Mouse (Mus musculus): Measurements from ENCODE around the gene Cabp1. TPM values are rescaled to one million over a fixed set of nuclear protein-coding genes. Genes with fewer than 3 reads are reported as not detected.

Gene Cabp1
- polyA plus RNA-seq, 1 experiment, result not detected

GRCm38 (mm10) chr5:115204562-115205311, 10.6 kb upstream of the Cabp1 start:
- no peak overlapping the region for H3K4me3 ChIP-seq (replicated peaks; ENCODE audit: control insufficient read depth, low read depth, low read length)
- under 1% methylated on average over 31 of the region's 31 CpGs for WGBS
- H3K27ac ChIP-seq (ENCODE audit: control insufficient read depth, insufficient read depth, low read depth, low read length, poor library complexity), result no peak overlapping the region
- TF ChIP-seq POLR2A (IDR thresholded peaks at IDR 0.05; ENCODE audit: borderline replicate concordance, control insufficient read depth, low read depth, low read length) (no peak), CTCF (IDR thresholded peaks at IDR 0.05; ENCODE audit: control insufficient read depth, insufficient read depth, low read length) (no peak)
- no peaks in the 10 kb centered on the region for H3K4me1 ChIP-seq (ENCODE audit: control insufficient read depth, insufficient read depth, low read length)

- WGBS, result 3% methylated on average over 23 of the region's 23 CpGs
- Histone ChIP-seq H3K27ac (ENCODE audit: control insufficient read depth, insufficient read depth, low read depth, low read length, poor library complexity) (no peak overlapping the region), H3K4me1 (ENCODE audit: control insufficient read depth, insufficient read depth, low read length) (no peaks in the 10 kb centered on the region), H3K4me3 (replicated peaks; ENCODE audit: control insufficient read depth, low read depth, low read length) (no peak overlapping the region)
- TF ChIP-seq POLR2A (IDR thresholded peaks at IDR 0.05; ENCODE audit: borderline replicate concordance, control insufficient read depth, low read depth, low read length) (no peak), CTCF (IDR thresholded peaks at IDR 0.05; ENCODE audit: control insufficient read depth, insufficient read depth, low read length) (no peak)
These were observed 9.8 kb upstream of the Cabp1 start for GRCm38 (mm10) chr5:115203735-115204561.

- 9% methylated on average over 12 of the region's 12 CpGs for WGBS
- TF ChIP-seq CTCF (IDR thresholded peaks at IDR 0.05; ENCODE audit: control insufficient read depth, insufficient read depth, low read length) (no peak), POLR2A (IDR thresholded peaks at IDR 0.05; ENCODE audit: borderline replicate concordance, control insufficient read depth, low read depth, low read length) (no peak)
- H3K4me1 ChIP-seq (ENCODE audit: control insufficient read depth, insufficient read depth, low read length), result no peaks in the 10 kb centered on the region
- H3K4me3 ChIP-seq (replicated peaks; ENCODE audit: control insufficient read depth, low read depth, low read length), result no peak overlapping the region
- no peak overlapping the region for H3K27ac ChIP-seq (ENCODE audit: control insufficient read depth, insufficient read depth, low read depth, low read length, poor library complexity)
These were observed 543 bp upstream of the Cabp1 start for GRCm38 (mm10) chr5:115194626-115195221.

GRCm38 (mm10) chr5:115193226-115193625, 955 bp downstream of the Cabp1 start:
- TF ChIP-seq CTCF (IDR thresholded peaks at IDR 0.05; ENCODE audit: control insufficient read depth, insufficient read depth, low read length) (no peak), POLR2A (IDR thresholded peaks at IDR 0.05; ENCODE audit: borderline replicate concordance, control insufficient read depth, low read depth, low read length) (no peak)
- H3K27ac ChIP-seq (ENCODE audit: control insufficient read depth, insufficient read depth, low read depth, low read length, poor library complexity), result no peak overlapping the region
- WGBS, result 2% methylated on average over 34 of the region's 34 CpGs
- H3K4me3 ChIP-seq (replicated peaks; ENCODE audit: control insufficient read depth, low read depth, low read length), result no peak overlapping the region
- H3K4me1 ChIP-seq (ENCODE audit: control insufficient read depth, insufficient read depth, low read length), result no peaks in the 10 kb centered on the region

GRCm38 (mm10) chr5:115192828-115193195, 1.4 kb downstream of the Cabp1 start:
- Histone ChIP-seq H3K4me3 (replicated peaks; ENCODE audit: control insufficient read depth, low read depth, low read length) (no peak overlapping the region), H3K27ac (ENCODE audit: control insufficient read depth, insufficient read depth, low read depth, low read length, poor library complexity) (no peak overlapping the region), H3K4me1 (ENCODE audit: control insufficient read depth, insufficient read depth, low read length) (no peaks in the 10 kb centered on the region)
- whole genome bisulfite sequencing, result 10% methylated on average over 7 of the region's 7 CpGs
- TF ChIP-seq CTCF (IDR thresholded peaks at IDR 0.05; ENCODE audit: control insufficient read depth, insufficient read depth, low read length) (no peak), POLR2A (IDR thresholded peaks at IDR 0.05; ENCODE audit: borderline replicate concordance, control insufficient read depth, low read depth, low read length) (no peak)

- no peak for TF ChIP-seq CTCF (IDR thresholded peaks at IDR 0.05; ENCODE audit: control insufficient read depth, insufficient read depth, low read length)
- TF ChIP-seq POLR2A (IDR thresholded peaks at IDR 0.05; ENCODE audit: borderline replicate concordance, control insufficient read depth, low read depth, low read length), result no peak
- WGBS, result 9% methylated on average over 29 of the region's 29 CpGs
These were observed 2.0 kb downstream of the Cabp1 start for GRCm38 (mm10) chr5:115191880-115192827.

GRCm38 (mm10) chr5:115190081-115190480, 4.1 kb downstream of the Cabp1 start:
- Histone ChIP-seq H3K4me1 (ENCODE audit: control insufficient read depth, insufficient read depth, low read length) (peaks cover 4% of the 10 kb centered on the region; the same call in 1 of the 2 replicates), H3K27ac (ENCODE audit: control insufficient read depth, insufficient read depth, low read depth, low read length, poor library complexity) (no peak overlapping the region), H3K4me3 (replicated peaks; ENCODE audit: control insufficient read depth, low read depth, low read length) (no peak overlapping the region)
- 67% methylated on average over 12 of the region's 12 CpGs for WGBS
- no peak for TF ChIP-seq CTCF (IDR thresholded peaks at IDR 0.05; ENCODE audit: control insufficient read depth, insufficient read depth, low read length)
- TF ChIP-seq POLR2A (IDR thresholded peaks at IDR 0.05; ENCODE audit: borderline replicate concordance, control insufficient read depth, low read depth, low read length), result no peak

More at GRCm38 (mm10) chr5:115191880-115192827, 2.0 kb downstream of the Cabp1 start:
- Histone ChIP-seq H3K4me1 (ENCODE audit: control insufficient read depth, insufficient read depth, low read length) (peaks cover 2% of the 10 kb centered on the region; the same call in 1 of the 2 replicates), H3K4me3 (replicated peaks; ENCODE audit: control insufficient read depth, low read depth, low read length) (no peak overlapping the region), H3K27ac (ENCODE audit: control insufficient read depth, insufficient read depth, low read depth, low read length, poor library complexity) (no peak overlapping the region)
